Mouse (Mus musculus) naive thymus-derived CD4-positive, alpha-beta T cell, adult 2 months (primary cell): ENCODE measurements at regions not wholly inside any gene's neighbourhood (a gene's known extent, or its start where the extent isn't known, plus 50 kb on each side); places are given as distances from the start of the nearest gene placed in this dataset.

Source experiments
- DNase-seq: peaks from one replicate; pipeline ENCODE4 v3.0.0-alpha.2; 2011; ENCODE audit warnings: low read depth

DNA sequence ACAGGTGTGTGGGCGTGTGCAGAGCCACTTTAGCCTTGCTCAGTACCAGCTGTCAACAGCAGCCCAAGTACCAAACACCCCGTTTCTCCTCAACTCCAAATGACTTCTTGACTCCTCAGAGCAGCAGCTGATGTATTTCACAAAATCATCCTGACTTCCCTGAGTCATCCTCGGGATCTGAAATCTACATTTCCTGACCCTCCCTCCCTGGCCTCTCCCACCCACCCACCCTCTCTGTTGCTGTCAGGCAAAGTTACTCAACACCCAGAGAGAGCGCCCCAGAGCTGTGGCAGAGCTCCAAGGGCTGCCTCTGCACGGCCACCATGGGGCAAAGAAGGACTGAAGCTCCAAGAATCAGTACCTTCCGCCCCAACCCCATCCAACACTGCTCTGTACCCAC is 83.5 kb upstream of the Cyp1b1 start:
- no peak for DNase-seq

- DNase-seq: no peak
Observed at GRCm38 (mm10) chr17:79790166-79790565, 75.3 kb upstream of the Cyp1b1 start.

DNA sequence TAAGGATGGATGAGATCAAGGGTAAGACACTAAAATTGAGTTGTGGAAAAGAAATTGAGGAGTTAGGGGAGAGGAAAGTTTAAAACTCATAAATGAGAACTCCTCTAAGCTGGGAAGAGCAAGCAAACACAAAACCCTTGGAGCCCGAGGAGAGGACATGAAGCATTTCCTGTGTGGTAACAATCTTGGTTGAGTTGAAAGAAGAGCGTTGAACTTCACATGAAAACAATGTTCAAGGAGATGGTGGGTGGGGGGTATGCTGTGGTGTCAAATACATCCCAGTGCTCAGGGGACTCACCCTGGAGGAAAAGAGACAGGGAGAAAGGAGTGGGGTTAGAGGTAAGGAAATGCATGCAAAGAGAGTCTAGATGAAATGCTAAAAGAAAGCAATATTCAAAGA is 72.3 kb upstream of the Cyp1b1 start:
- peak; percentile 52 for DNase-seq

- no peak for DNase-seq
Observed at GRCm38 (mm10) chr17:79786691-79787090, 71.8 kb upstream of the Cyp1b1 start.

DNA sequence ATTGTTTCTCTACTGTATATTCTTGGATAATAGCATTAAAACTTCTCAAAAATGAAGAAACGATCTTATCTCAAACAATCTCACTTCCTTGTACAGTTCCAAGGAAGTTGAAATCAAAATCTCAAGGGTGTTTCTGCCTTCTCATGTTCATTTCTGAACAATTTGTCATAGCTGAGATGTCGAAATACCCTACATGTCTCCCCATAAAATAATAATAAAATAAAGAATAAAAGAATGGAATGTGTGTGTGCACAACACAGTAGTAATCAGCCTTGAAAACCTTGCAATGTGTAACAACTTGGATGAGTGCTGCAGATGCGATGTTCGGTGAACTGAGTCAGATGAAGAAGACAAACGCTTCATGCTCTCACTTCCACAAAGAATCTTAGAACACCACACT is 71.4 kb upstream of the Cyp1b1 start:
- DNase-seq: no peak

DNA sequence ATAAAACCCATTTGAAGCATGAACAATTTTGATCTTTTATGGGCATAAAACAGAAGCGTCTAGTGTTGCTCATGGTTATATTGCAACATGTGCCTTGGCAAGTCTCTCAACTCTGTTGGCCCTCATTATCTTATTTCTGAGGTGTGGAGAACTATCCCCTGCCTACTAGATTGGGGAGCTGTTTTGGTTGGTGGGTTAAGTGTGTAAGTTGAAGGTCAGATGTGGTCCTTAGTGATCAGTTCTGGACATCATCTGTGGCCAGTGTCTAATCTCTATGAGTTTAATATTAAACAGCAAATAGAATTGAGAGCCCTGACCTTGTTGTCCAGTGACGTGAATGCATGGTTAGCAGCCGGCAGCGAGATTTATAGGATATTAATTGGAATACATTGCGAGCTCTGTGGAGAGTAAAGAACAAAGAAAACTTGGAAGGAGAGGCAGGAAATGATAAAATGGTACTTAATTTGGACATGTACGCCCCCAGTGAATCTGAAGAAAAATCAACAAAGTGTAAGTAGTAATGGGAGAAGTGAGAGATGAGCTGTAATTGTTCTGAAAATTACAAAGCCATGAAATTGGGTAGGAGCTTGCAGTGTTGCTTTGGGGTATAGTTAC is 69.5 kb upstream of the Cyp1b1 start:
- DNase-seq: no peak

GRCm38 (mm10) chr17:79781733-79782663 is 67.1 kb upstream of the Cyp1b1 start:
- no peak for DNase-seq

DNA sequence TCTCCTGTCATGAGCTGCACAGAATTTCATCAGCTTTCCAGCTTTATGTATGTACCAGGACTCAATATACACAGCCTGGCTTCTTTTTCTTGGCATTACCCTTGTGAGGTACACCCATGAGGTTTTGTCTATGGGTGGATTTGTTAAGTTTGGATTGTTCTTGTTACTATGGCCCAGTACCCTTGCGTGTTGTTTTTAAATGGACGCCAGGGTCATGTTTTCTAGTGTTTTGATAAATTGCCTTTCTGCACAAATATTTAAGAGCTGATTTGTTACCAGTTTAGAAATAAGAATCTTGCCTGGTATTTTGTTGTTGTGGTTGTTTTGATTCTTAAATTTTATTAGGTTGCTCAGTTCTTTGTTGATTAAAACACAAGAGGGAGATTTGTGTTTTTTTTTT is 66.4 kb upstream of the Cyp1b1 start:
- no peak for DNase-seq

GRCm38 (mm10) chr17:79777874-79778395 is 63.1 kb upstream of the Cyp1b1 start:
- DNase-seq: no peak

DNA sequence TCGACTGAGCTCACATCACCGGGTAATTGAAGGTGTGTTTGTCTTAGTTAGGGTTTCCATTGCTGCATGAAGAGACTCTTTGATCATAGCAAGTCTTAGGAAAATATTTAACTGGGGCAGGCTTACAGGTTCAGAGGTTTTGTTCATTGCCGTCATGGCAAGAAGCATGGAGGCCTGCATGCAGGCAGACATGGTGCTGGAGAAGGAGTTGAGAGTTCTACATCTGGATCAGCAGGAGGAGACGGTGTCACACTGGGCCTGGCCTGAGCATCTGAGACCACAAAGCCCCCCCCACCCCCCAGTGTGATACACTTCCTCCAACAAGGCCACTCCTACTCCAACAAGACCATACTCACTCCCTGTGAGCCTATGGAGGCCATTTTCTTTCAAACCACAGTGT is 61.3 kb upstream of the Cyp1b1 start:
- DNase-seq: no peak

- peak; percentile 15 for DNase-seq
Observed at GRCm38 (mm10) chr17:79775216-79775615, 60.4 kb upstream of the Cyp1b1 start.

DNA sequence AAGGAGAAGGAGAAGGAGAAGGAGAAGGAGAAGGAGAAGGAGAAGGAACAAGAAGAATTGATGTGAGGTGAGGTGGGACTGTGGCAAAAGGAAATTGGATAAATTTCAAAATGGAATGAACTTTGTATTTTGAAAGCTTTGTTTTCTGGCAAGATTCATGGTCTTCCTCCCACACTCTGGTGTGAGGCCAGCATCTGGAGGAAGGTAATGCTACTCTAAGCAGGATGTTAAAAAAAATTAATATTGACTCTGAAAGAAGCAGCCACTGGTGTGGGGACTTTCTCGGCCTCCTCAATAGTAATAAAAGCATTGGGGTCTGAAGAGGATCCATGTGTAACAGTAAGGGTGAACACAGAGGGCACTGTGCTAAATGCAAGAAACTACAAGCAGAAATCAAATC is 59.4 kb upstream of the Cyp1b1 start:
- no peak for DNase-seq

DNA sequence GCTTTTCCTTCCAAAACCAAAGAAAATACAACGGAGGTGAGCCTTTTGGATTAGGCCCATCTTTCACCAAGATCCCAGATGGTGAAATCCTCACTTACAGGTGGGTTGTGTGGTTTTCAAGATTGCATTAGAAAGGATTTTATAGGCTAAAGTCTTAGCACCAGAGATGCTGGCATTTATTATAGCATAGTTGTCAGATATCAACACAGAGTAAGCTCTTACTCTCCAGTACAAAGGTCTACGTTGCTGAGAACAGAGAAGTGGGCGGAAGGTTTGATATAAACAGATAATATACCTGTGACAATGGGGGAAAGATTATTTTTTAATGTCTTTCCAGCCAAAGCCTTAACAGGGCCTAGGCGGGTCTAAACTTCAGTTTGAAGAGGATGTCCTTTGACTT is 57.4 kb upstream of the Cyp1b1 start:
- no peak for DNase-seq

DNA sequence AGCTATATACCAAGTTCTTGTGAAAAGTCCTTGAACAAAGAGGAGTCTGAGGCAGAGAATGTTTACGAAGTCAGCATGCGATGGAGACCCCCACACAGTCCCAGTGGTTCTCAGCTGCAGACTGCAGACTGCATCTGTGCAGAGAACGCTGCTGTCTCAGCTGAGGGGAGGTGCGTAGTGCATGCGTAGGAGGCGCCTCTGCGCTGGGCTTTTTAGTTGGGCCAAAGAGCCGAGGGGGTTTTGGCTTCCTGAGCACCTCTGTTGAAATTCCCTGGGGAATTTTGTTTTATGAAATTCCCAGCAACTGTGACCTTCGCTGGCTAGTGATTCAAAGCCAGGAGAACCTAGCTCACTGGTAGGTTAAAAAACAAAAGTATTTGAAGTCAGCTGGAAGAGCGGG is 56.9 kb upstream of the Cyp1b1 start:
- no peak for DNase-seq

GRCm38 (mm10) chr17:79770911-79771310 is 56.0 kb upstream of the Cyp1b1 start:
- DNase-seq: no peak

GRCm38 (mm10) chr17:79769824-79770223 is 55.0 kb upstream of the Cyp1b1 start:
- no peak for DNase-seq

GRCm38 (mm10) chr17:79768080-79768479 is 53.2 kb upstream of the Cyp1b1 start:
- DNase-seq: no peak

GRCm38 (mm10) chr17:79765061-79765794 is 50.4 kb upstream of the Cyp1b1 start:
- DNase-seq: no peak
